Mouse (Mus musculus): ENCODE results near the gene Eps8l1. TPM values are rescaled to one million over a fixed set of nuclear protein-coding genes. Genes with fewer than 3 reads are reported as not detected.

Gene Eps8l1
- polyA plus RNA-seq, 1 experiment from 2014 or later = 25.2 TPM

GRCm38 (mm10) chr7:4447138-4447537 lies 13.3 kb upstream of the Eps8l1 start:
- Histone ChIP-seq H3K4me1 (replicated peaks; ENCODE audit: control insufficient read depth, insufficient read depth) (peaks cover 2% of the 10 kb centered on the region; the same call in 1 of the 2 replicates), H3K27me3 (ENCODE audit: control insufficient read depth, insufficient read depth, low read length) (no peaks in the 10 kb centered on the region), H3K27ac (replicated peaks) (no peak overlapping the region), H3K9ac (ENCODE audit: low read length) (no peak overlapping the region), H3K4me3 (ENCODE audit: low read depth, low read length) (no peak overlapping the region), H3K36me3 (ENCODE audit: control insufficient read depth, insufficient read depth, low read length) (peaks cover 7% of the 10 kb centered on the region), H3K4me2 (replicated peaks; ENCODE audit: low read depth) (no peak overlapping the region), H3K9me3 (ENCODE audit: control insufficient read depth, low read length) (no peaks in the 10 kb centered on the region)
- TF ChIP-seq EP300 (optimal IDR thresholded peaks at IDR 0.05) (no peak), CTCF (IDR thresholded peaks at IDR 0.05; ENCODE audit: low read depth) (peak; percentile 50)
- no peak for DNase-seq (ENCODE audit: low spot score)
- ATAC-seq (ENCODE audit: low FRiP score, low TSS enrichment) = no peak
- WGBS = 0% methylated on average over 1 of the region's 1 CpGs

- Histone ChIP-seq H3K4me3 (ENCODE audit: low read depth, low read length) (no peak overlapping the region), H3K4me2 (replicated peaks; ENCODE audit: low read depth) (no peak overlapping the region), H3K9ac (ENCODE audit: low read length) (no peak overlapping the region), H3K27me3 (ENCODE audit: control insufficient read depth, insufficient read depth, low read length) (no peaks in the 10 kb centered on the region), H3K9me3 (ENCODE audit: control insufficient read depth, low read length) (no peaks in the 10 kb centered on the region), H3K4me1 (replicated peaks; ENCODE audit: control insufficient read depth, insufficient read depth) (peaks cover 2% of the 10 kb centered on the region; the same call in 1 of the 2 replicates), H3K27ac (replicated peaks) (no peak overlapping the region), H3K36me3 (ENCODE audit: control insufficient read depth, insufficient read depth, low read length) (no peaks in the 10 kb centered on the region)
- TF ChIP-seq CTCF (IDR thresholded peaks at IDR 0.05; ENCODE audit: low read depth) = no peak
- TF ChIP-seq EP300 (optimal IDR thresholded peaks at IDR 0.05) = no peak
- 80% methylated on average over 3 of the region's 3 CpGs for WGBS
- DNase-seq (ENCODE audit: low spot score) = no peak
- no peak for ATAC-seq (ENCODE audit: low FRiP score, low TSS enrichment)
These were observed 12.0 kb upstream of the Eps8l1 start for GRCm38 (mm10) chr7:4448439-4448838.

- no peak overlapping the region for H3K4me2 ChIP-seq (replicated peaks; ENCODE audit: low read depth)
- ATAC-seq (ENCODE audit: low FRiP score, low TSS enrichment) (no peak), DNase-seq (ENCODE audit: low spot score) (peak; percentile 35)
- H3K27me3 ChIP-seq (ENCODE audit: control insufficient read depth, insufficient read depth, low read length) = no peaks in the 10 kb centered on the region
- no peak for TF ChIP-seq EP300 (optimal IDR thresholded peaks at IDR 0.05)
- TF ChIP-seq CTCF (IDR thresholded peaks at IDR 0.05; ENCODE audit: low read depth) = no peak
- H3K27ac ChIP-seq (replicated peaks) = peak overlapping the region; percentile 37; the same call in 1 of the 2 replicates
- H3K4me1 ChIP-seq (replicated peaks; ENCODE audit: control insufficient read depth, insufficient read depth) = peaks cover 2% of the 10 kb centered on the region; the same call in 1 of the 2 replicates
- no peaks in the 10 kb centered on the region for H3K36me3 ChIP-seq (ENCODE audit: control insufficient read depth, insufficient read depth, low read length)
- no peaks in the 10 kb centered on the region for H3K9me3 ChIP-seq (ENCODE audit: control insufficient read depth, low read length)
- no peak overlapping the region for H3K9ac ChIP-seq (ENCODE audit: low read length)
- H3K4me3 ChIP-seq (ENCODE audit: low read depth, low read length) = no peak overlapping the region
- WGBS = 8% methylated on average over 2 of the region's 2 CpGs
These were observed 11.3 kb upstream of the Eps8l1 start for GRCm38 (mm10) chr7:4449211-4449610.

GRCm38 (mm10) chr7:4452644-4453043 lies 7.8 kb upstream of the Eps8l1 start:
- Histone ChIP-seq H3K4me1 (replicated peaks; ENCODE audit: control insufficient read depth, insufficient read depth) (peaks cover 2% of the 10 kb centered on the region; the same call in 1 of the 2 replicates), H3K9me3 (ENCODE audit: control insufficient read depth, low read length) (no peaks in the 10 kb centered on the region), H3K9ac (ENCODE audit: low read length) (no peak overlapping the region), H3K27me3 (ENCODE audit: control insufficient read depth, insufficient read depth, low read length) (no peaks in the 10 kb centered on the region), H3K4me3 (ENCODE audit: low read depth, low read length) (no peak overlapping the region), H3K27ac (replicated peaks) (peak overlapping the region; percentile 81), H3K36me3 (ENCODE audit: control insufficient read depth, insufficient read depth, low read length) (no peaks in the 10 kb centered on the region), H3K4me2 (replicated peaks; ENCODE audit: low read depth) (no peak overlapping the region)
- 23% methylated on average over 4 of the region's 4 CpGs for WGBS
- TF ChIP-seq CTCF (IDR thresholded peaks at IDR 0.05; ENCODE audit: low read depth) = no peak
- TF ChIP-seq EP300 (optimal IDR thresholded peaks at IDR 0.05) = no peak
- ATAC-seq (ENCODE audit: low FRiP score, low TSS enrichment) (peak; percentile 97), DNase-seq (ENCODE audit: low spot score) (peak; percentile 90)

DNA sequence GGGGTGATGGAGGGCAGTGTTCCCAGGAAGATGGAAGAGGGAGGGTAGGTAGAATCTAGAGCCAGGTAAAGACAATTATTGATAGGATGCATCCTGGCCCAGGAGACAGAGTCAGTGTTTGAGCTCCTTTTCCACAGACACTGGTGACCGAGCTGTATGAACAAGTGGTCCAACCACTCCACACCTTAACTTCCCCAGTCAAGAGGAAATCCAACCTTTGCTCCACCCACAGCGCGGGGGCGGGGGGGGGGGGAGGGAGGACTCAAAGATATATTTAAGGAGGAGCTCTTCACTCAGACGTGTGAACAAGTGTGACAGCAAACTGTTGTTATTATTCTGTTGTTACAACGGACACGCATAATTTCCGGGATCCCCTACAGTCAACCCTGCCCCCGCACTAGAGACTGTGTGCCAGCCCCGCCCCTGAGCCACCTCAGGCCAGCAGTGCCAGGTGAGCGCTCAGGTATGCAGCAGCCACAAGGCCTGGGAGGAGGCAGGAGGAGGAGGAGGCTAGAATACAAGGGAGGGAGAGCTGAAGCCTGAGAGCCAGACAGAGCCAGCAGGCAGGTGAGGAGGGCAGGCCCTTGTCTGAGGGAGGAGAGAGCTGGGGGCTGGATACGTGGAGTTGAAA lies 3.8 kb downstream of the Eps8l1 start:
- 9% methylated on average over 12 of the region's 12 CpGs for WGBS
- peak; percentile 88 for DNase-seq (ENCODE audit: low spot score)
- peak overlapping the region; percentile 50 for H3K4me2 ChIP-seq (replicated peaks; ENCODE audit: low read depth)

GRCm38 (mm10) chr7:4467801-4468200 lies 7.3 kb downstream of the Eps8l1 start:
- DNase-seq (ENCODE audit: low spot score) (no peak), ATAC-seq (ENCODE audit: low FRiP score, low TSS enrichment) (no peak)
- TF ChIP-seq EP300 (optimal IDR thresholded peaks at IDR 0.05) (no peak), CTCF (IDR thresholded peaks at IDR 0.05; ENCODE audit: low read depth) (no peak)
- Histone ChIP-seq H3K4me2 (replicated peaks; ENCODE audit: low read depth) (no peak overlapping the region), H3K27ac (replicated peaks) (no peak overlapping the region), H3K9me3 (ENCODE audit: control insufficient read depth, low read length) (no peaks in the 10 kb centered on the region), H3K4me1 (replicated peaks; ENCODE audit: control insufficient read depth, insufficient read depth) (no peaks in the 10 kb centered on the region), H3K9ac (ENCODE audit: low read length) (no peak overlapping the region), H3K4me3 (ENCODE audit: low read depth, low read length) (no peak overlapping the region), H3K36me3 (ENCODE audit: control insufficient read depth, insufficient read depth, low read length) (no peaks in the 10 kb centered on the region; the same call in 1 of the 2 replicates), H3K27me3 (ENCODE audit: control insufficient read depth, insufficient read depth, low read length) (no peaks in the 10 kb centered on the region)
- 66% methylated on average over 3 of the region's 3 CpGs for WGBS

More for the DNA sequence above, 3.8 kb downstream of the Eps8l1 start:
- Histone ChIP-seq H3K4me1 (replicated peaks; ENCODE audit: control insufficient read depth, insufficient read depth) (no peaks in the 10 kb centered on the region), H3K27me3 (ENCODE audit: control insufficient read depth, insufficient read depth, low read length) (no peaks in the 10 kb centered on the region), H3K36me3 (ENCODE audit: control insufficient read depth, insufficient read depth, low read length) (no peaks in the 10 kb centered on the region; the same call in 1 of the 2 replicates), H3K9ac (ENCODE audit: low read length) (peak overlapping the region; percentile 54), H3K27ac (replicated peaks) (peak overlapping the region; percentile 74), H3K9me3 (ENCODE audit: control insufficient read depth, low read length) (no peaks in the 10 kb centered on the region), H3K4me3 (ENCODE audit: low read depth, low read length) (no peak overlapping the region)
- peak; percentile 96 for ATAC-seq (ENCODE audit: low FRiP score, low TSS enrichment)
- TF ChIP-seq CTCF (IDR thresholded peaks at IDR 0.05; ENCODE audit: low read depth) (no peak), EP300 (optimal IDR thresholded peaks at IDR 0.05) (no peak)

Data from stomach, postnatal 0 days (tissue).